Mouse (Mus musculus) heart, postnatal 0 days (tissue): Measurements from ENCODE around the gene Padi3.

Source experiments
- CTCF ChIP-seq: IDR thresholded peaks from 2 replicates; pipeline ENCODE4 v1.5.1; 2016; ENCODE audit warnings: antibody characterized with exemption, control low read depth, low read depth
- EP300 ChIP-seq: IDR thresholded peaks from 2 replicates; pipeline ENCODE4 v1.6.1; 2016; ENCODE audit warnings: antibody characterized with exemption, low read depth

DNA sequence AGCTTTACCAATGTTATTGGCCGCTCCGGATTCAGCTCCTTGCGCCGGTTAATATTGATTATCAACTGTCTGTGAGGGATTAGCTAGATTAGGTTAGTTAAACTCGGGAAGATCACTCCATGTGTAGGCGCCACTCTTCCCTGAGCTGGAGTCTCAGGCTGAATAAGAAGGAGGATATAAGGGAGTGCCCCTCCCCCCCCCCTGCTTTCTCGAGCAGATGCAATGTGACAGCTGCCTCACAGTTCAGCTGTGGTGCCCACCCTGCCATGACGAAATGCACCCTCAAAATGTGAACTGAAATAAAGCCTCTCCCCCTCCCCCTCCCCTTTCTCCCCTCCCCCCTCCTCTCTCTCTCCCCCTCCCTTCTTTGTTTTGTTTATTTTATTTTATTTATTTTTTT lies 43.2 kb upstream of the Padi3 start:
- TF ChIP-seq CTCF (no peak), EP300 (no peak)
